Mouse (Mus musculus) ES-E14 (cell line): ENCODE measurements around the gene Smoc1. TPM values are rescaled to one million over a fixed set of nuclear protein-coding genes. Genes with fewer than 3 reads are reported as not detected.

Experiments
- DNase-seq: peaks from one replicate; pipeline ENCODE4 v3.0.0-alpha.2; 2013; ENCODE audit warnings: low read depth, low spot score
- H3K27ac ChIP-seq: 2 replicates; pipeline ENCODE4 v1.5.1; 2012; ENCODE audit warnings: low read depth, mild to moderate bottlenecking, low read length, moderate library complexity, mixed read lengths; ENCODE audit not compliant: poor library complexity, insufficient read depth, severe bottlenecking
- H3K36me3 ChIP-seq: 2 replicates; pipeline ENCODE4 v1.6.1; 2012; ENCODE audit warnings: mild to moderate bottlenecking, low read length, moderate library complexity, mixed read lengths; ENCODE audit not compliant: control insufficient read depth, poor library complexity, insufficient read depth, severe bottlenecking
- H3K4me1 ChIP-seq, 2 experiments: fragments of 150-350 bp in 1 of 2; sonication (generic) in 1 of 2; 2 replicates each; pipeline ENCODE4 v1.6.1; 2012; ENCODE audit warnings: low read length in 2 of 2, mild to moderate bottlenecking in 1 of 2, mixed read lengths in 1 of 2; ENCODE audit not compliant: control insufficient read depth in 2 of 2, insufficient read depth in 2 of 2, poor library complexity in 1 of 2
- H3K4me3 ChIP-seq, 2 experiments: fragments of 150-350 bp in 1 of 2; sonication (generic) in 1 of 2; 2 replicates each; pipeline ENCODE4 v1.5.1; 2012; ENCODE audit warnings: low read length in 2 of 2, low read depth in 1 of 2, mild to moderate bottlenecking in 1 of 2, mixed read lengths in 1 of 2; ENCODE audit not compliant: insufficient read depth in 1 of 2, poor library complexity in 1 of 2, severe bottlenecking in 1 of 2
- H3K9ac ChIP-seq: 2 replicates; pipeline ENCODE4 v1.6.1; 2012; ENCODE audit warnings: low read depth, mild to moderate bottlenecking, low read length, mixed read lengths; ENCODE audit not compliant: poor library complexity, insufficient read depth, severe bottlenecking
- H3K9me3 ChIP-seq: fragments of 150-350 bp; sonication (generic); 2 replicates; pipeline ENCODE4 v1.6.1; 2012; ENCODE audit warnings: low read depth, mild to moderate bottlenecking, low read length; ENCODE audit not compliant: control insufficient read depth, insufficient read depth
- CHD2 ChIP-seq: IDR thresholded peaks from 2 replicates; pipeline ENCODE4 v1.6.1; 2014; ENCODE audit warnings: mild to moderate bottlenecking, low read depth, low read length, inconsistent platforms
- HCFC1 ChIP-seq: IDR thresholded peaks from 2 replicates; pipeline ENCODE4 v1.6.1; 2012; ENCODE audit warnings: low read length, inconsistent platforms, borderline replicate concordance; ENCODE audit not compliant: insufficient read depth
- MAFK ChIP-seq: IDR thresholded peaks from 2 replicates; pipeline ENCODE4 v1.6.1; 2014; ENCODE audit warnings: mild to moderate bottlenecking, low read depth, low read length, inconsistent platforms; ENCODE audit not compliant: insufficient read depth
- ZC3H11A ChIP-seq: IDR thresholded peaks from 2 replicates; pipeline ENCODE4 v1.6.1; 2012; ENCODE audit warnings: low read depth, mild to moderate bottlenecking, inconsistent platforms, low read length, borderline replicate concordance
- ZNF384 ChIP-seq: IDR thresholded peaks from 2 replicates; pipeline ENCODE4 v1.6.1; 2012; ENCODE audit warnings: low read depth, low read length, inconsistent platforms
- in situ Hi-C, 2 experiments: fragments of 600-800 bp; cut with MboI; formaldehyde crosslinking; loops; one replicate each; pipeline ENCODE4 v1.15.1; 2025; ENCODE audit warnings: low sequenced_read_pairs in 2 of 2, inconsistent platforms in 1 of 2; ENCODE audit not compliant: unreplicated experiment in 2 of 2
- total RNA-seq: library from RNA; depleted of rRNA; stranded (reverse); fragments of 300-350 nt; gene quantifications from 2 replicates; pipeline ENCODE4 v1.2.3, GENCODE M21; 2012

Gene Smoc1
- total RNA-seq, 1 experiment = 15.3 TPM

GRCm38 (mm10) chr12:81029731-81030130 is 3.1 kb downstream of the Smoc1 start:
- Histone ChIP-seq H3K9me3 (no peaks in the 10 kb centered on the region), H3K27ac (no peak overlapping the region), H3K36me3 (no peaks in the 10 kb centered on the region), H3K4me1 (peaks cover 0 to 7% of the 10 kb centered on the region in 2 experiments; a peak in 2 of 4 replicates), H3K4me3 (no peak overlapping the region), H3K9ac (no peak overlapping the region)
- no peak for TF ChIP-seq HCFC1
- TF ChIP-seq ZNF384 = no peak
- no peak for TF ChIP-seq CHD2
- no peak for TF ChIP-seq ZC3H11A
- no peak for TF ChIP-seq MAFK
- in situ Hi-C loops = no loop called here
- no peak for DNase-seq

DNA sequence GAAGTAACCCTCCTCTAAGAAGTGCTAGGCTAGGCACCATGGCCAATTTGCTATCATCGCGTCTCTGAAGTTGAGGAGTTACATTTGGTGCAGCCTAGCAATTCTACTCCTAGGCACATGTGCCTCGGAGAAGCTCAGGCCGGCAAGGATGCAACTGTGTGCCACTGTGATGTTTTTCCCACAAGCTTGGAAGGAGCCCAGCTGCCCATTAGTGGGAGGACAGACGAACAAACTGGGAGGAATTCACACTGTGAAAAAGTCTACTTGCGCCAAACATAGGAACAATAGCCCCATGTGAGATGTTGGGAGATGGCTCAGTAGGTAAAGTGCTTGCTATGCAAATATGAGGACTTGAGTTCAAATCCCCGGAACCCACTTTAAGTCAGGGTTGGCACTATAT is 5.0 kb downstream of the Smoc1 start:
- no peak overlapping the region for H3K4me3 ChIP-seq
- TF ChIP-seq MAFK = no peak
- no peak for TF ChIP-seq ZNF384
- no peak for TF ChIP-seq HCFC1
- no peak for TF ChIP-seq ZC3H11A

DNA sequence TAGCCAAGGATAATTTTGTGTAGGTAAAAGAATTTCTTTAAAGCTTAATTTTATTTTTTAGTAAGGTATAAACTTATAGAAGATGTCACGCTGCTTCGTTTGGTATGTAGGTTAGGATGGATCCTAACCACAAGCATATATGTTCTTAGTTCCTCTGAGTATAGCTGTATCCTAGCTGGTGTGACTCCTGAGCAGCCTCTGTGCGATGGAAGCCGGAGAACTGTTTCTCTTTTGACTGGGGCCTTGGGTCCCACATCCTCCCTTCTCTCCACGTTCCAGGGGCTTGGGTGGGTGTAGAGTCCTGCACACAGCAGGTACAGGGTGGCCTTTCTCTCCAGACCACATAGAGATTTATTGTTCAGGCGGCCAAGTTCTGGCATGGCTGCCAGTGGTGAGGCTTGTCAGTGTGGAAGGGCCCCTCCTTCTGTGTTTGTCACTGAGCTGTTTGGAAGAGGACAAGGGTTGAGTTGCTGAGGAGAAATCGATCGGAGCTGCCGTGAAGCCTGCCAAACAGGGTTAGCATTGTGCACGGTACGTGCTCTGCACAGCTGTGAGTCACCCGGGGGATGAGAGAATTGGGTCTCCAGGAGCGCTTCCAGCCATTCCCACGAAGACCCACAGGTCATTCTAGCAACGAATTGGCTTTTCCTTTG is 6.9 kb downstream of the Smoc1 start:
- no peak overlapping the region for H3K4me3 ChIP-seq
- DNase-seq = no peak
- no peak overlapping the region for H3K27ac ChIP-seq
- H3K9ac ChIP-seq = no peak overlapping the region
- H3K9me3 ChIP-seq = no peaks in the 10 kb centered on the region
- no peaks in the 10 kb centered on the region for H3K36me3 ChIP-seq
- TF ChIP-seq HCFC1 = no peak
- TF ChIP-seq ZC3H11A = no peak
- no peak for TF ChIP-seq ZNF384
- TF ChIP-seq CHD2 = no peak
- TF ChIP-seq MAFK = no peak
- in situ Hi-C loops = no loop called here
- H3K4me1 ChIP-seq = peaks cover 3 to 4% of the 10 kb centered on the region in 2 experiments; a peak in 1 of 4 replicates

More for the DNA sequence above, 5.0 kb downstream of the Smoc1 start:
- H3K9ac ChIP-seq = no peak overlapping the region
- H3K9me3 ChIP-seq = no peaks in the 10 kb centered on the region
- peaks cover 3 to 4% of the 10 kb centered on the region in 2 experiments; a peak in 1 of 4 replicates for H3K4me1 ChIP-seq
- H3K27ac ChIP-seq = no peak overlapping the region
- in situ Hi-C loops = no loop called here
- H3K36me3 ChIP-seq = no peaks in the 10 kb centered on the region
- DNase-seq = no peak

DNA sequence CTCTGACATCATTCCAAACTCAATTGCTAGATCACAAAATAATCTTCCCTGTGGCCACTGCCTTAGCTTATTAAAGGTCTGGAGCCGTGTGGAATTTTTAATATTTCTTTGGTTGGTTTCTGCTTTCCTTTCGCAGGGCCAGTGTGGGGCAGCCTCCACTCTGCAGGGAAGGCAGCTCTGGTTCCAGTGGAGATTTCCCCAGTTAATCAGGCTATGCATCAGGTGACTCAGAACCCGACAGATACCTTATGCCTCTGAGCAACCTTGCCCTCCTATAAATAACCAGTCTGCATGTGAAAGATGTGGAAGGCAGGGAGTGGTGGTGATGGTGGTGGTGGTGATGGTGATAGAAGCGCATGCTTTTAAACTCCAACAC is 7.4 kb downstream of the Smoc1 start:
- H3K4me3 ChIP-seq = no peak overlapping the region
- H3K36me3 ChIP-seq = no peaks in the 10 kb centered on the region
- TF ChIP-seq HCFC1 = no peak
- H3K27ac ChIP-seq = no peak overlapping the region
- in situ Hi-C loops = no loop called here
- H3K9me3 ChIP-seq = no peaks in the 10 kb centered on the region
- H3K4me1 ChIP-seq = peaks cover 2 to 4% of the 10 kb centered on the region in 2 experiments; a peak in 1 of 4 replicates
- no peak for DNase-seq
- H3K9ac ChIP-seq = no peak overlapping the region

- H3K4me3 ChIP-seq = no peak overlapping the region
- DNase-seq = no peak
- H3K9ac ChIP-seq = no peak overlapping the region
- TF ChIP-seq ZC3H11A = no peak
- TF ChIP-seq HCFC1 = no peak
- TF ChIP-seq CHD2 = no peak
- TF ChIP-seq MAFK = no peak
- no peak for TF ChIP-seq ZNF384
- no peaks in the 10 kb centered on the region for H3K9me3 ChIP-seq
- H3K4me1 ChIP-seq = peaks cover 2 to 4% of the 10 kb centered on the region in 2 experiments; a peak in 1 of 4 replicates
- in situ Hi-C loops = no loop called here
- no peak overlapping the region for H3K27ac ChIP-seq
- no peaks in the 10 kb centered on the region for H3K36me3 ChIP-seq
Measured at GRCm38 (mm10) chr12:81035850-81036249, 9.2 kb downstream of the Smoc1 start.
